Mouse (Mus musculus) yolk sac, embryonic 10.5 days (tissue): ENCODE data around the gene Filip1.
A peak's percentile ranks its signal among the peaks of the same experiment; 100 is the strongest.

Experiments
- DNase-seq: peaks from one replicate; pipeline ENCODE4 v3.0.0-alpha.2; 2017; ENCODE audit warnings: low spot score

Filip1 gene

GRCm38 (mm10) chr9:79979274-79979673 lies 33.4 kb downstream of the Filip1 start:
- DNase-seq: no peak

DNA sequence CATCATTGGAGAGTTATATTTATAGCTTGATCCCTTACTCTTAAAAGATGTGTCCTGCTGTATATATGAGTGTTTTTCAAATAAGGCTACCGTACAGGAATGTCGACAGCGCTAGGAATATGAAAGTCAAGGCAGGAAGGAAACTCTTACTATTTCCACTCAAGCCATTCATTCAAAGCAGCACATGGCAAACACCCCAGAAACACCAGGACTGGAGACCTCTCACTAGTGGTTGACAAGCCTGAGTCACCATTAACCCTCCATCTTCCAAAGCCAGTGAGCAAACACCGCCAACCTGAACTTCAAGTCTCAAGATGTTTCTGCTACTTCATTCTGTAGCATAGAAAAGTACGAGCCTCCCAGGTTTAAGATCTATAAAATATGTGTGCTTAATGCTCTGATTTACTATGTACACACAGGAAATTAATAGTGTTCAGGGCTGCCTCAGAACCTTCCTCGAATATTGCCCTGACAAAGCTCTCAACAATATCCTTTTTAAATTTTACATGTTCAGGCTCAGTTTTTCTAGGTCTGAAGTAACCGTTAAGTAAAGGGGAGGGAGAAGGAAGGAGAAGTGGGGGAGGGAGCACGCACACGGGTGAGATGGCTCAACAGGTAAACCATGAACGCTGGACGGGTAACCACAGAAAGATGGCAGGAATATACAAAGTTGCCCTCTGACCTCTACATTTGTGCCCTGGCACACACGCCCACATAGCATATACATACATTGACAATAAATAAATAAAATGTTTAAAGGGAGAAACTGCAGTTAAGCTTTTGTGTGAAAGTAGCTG lies 34.2 kb downstream of the Filip1 start:
- DNase-seq: no peak

DNA sequence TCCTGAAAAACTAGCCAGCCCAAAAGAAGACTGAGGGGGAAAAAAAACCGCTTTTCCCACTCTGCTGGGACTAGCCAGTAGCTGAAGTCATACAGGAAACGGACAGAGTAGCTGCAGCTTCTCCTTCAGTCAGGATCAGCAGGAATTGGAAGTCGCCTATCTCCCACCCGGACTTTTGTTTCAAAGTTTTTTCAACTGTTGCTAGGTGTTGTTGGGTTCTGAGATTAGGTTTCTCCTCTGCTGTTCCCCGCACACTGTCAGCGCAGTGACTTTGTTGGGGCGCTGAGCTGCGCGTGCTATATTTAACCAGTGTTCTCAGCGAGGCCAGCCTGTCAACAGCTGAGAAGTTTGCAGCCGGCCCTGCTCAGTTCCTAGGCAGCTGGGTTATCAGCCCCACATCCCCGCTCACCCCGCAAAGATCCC lies 35.1 kb downstream of the Filip1 start:
- peak; percentile 44 for DNase-seq

DNA sequence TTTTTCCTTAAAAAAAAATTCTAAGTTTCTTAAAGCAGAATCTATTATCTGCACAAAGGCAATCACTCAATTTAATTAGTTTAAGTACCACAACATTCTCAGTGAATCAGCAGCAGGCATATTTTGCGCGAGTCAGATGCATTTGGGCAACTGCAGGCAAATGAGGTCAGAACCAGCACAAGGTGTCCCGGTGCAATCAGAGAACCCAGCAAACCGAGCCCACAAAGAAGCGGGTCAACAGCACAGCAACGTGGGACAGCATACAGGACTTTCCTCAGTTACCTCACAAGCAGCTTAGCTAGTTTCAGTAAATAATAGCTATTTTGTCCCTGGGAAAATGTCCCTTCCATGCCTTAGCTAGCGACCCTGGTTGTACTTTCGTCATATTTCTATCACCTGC lies 35.9 kb downstream of the Filip1 start:
- DNase-seq: no peak

GRCm38 (mm10) chr9:79975121-79975520 lies 37.5 kb downstream of the Filip1 start:
- no peak for DNase-seq

- DNase-seq: no peak
These were observed 39.1 kb downstream of the Filip1 start for GRCm38 (mm10) chr9:79973582-79973981.

DNA sequence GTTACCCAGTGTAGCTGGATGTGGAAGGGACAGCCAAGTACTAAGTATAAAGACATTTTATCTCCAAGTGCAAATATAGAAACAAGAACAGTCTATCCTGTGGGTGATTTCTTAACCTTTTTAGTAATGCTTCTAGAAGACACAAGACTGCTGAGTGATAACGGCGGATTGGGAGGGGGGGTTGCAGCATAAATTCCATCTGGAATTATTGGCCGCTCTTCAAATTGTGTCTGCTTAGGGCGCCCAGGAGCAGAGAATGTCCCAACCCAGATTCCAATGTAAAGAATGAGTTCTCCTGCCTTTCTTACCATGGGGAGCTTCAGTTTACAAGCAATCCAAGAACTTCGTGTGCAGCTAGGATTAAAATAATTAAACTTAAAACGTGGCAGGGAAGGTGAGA lies 39.9 kb downstream of the Filip1 start:
- DNase-seq: no peak

- no peak for DNase-seq
These were observed 41.0 kb downstream of the Filip1 start for GRCm38 (mm10) chr9:79971619-79972018.

- no peak for DNase-seq
These were observed 42.0 kb downstream of the Filip1 start for GRCm38 (mm10) chr9:79970659-79971118.

GRCm38 (mm10) chr9:79969544-79969943 lies 43.1 kb downstream of the Filip1 start:
- DNase-seq: no peak

- no peak for DNase-seq
These were observed 45.8 kb downstream of the Filip1 start for GRCm38 (mm10) chr9:79966711-79967487.

DNA sequence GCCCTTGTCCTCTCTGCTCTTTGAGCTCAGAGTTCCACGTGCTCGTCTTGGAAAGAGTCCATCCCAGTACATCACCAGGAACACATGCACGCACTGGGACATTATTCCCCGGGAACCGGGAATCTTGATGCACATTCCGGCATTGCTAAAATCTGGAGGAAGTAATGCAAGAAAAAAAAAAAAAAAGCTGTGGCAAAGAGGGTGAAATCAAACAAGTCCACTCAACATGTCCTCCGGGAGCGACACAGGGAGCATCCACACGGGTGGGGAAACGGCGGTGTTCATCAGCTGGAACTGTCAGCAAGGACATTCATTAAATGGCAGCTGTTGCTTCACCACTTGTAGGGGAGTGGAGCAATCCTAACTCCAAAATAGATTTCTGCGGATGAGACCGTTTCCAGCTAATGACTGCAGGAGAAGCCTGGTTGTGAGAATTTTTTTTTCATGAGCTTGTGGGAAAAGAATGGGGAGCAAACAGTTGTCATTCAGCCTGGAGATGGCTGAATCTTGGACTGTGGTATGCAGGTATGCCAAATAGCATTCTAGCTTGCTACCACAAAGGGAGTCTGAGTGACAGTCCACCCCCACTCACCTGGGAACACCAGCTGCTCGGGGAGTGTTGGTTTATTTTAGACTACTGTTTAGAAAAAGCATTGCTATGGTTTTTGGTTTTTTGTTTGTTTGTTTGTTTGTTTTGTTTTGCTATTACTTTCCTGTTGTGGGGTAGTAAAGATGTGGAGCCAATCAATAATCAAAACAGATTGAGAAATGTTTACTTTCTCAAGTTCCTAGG lies 46.9 kb downstream of the Filip1 start:
- no peak for DNase-seq

GRCm38 (mm10) chr9:79965003-79965402 lies 47.6 kb downstream of the Filip1 start:
- DNase-seq: no peak

GRCm38 (mm10) chr9:79961630-79962285 lies 50.9 kb downstream of the Filip1 start:
- no peak for DNase-seq

DNA sequence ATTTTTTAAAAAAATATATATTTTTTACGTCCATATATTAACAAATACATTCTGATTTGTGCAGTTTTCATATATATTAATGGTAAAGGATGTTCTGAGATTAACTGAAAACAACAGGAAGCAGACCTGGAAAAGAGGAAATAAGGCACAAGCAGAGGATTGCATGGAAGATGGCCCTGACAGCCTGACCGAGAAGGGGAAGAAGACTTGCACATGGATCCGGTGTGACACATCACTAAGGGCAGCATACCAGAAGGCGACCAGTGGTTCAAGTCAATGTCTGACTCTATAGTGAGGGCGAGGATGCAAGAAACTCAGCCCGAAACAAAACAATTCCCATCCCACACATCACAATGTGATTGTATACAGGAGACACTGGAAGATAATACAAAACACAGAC lies 52.2 kb downstream of the Filip1 start:
- DNase-seq: no peak

GRCm38 (mm10) chr9:79958395-79958794 lies 54.3 kb downstream of the Filip1 start:
- no peak for DNase-seq

DNA sequence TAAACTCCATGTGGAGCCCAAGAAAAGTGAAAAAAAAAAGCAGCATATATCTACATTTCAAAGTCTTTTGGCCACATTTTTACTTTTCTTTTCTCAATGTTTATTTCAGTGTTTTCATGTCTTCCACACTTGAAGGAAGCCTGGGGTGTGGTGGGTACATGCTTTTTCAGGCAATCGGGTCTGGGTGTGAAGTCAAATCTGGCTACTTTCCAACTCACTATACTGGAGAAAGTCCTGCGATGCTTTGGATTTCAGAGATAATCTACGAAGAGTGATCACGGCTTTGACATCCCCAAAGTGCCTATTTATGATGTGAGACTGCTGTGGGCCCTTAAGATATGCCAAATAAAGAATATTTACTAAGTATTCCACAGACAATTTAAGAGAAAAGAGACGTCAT lies 57.7 kb downstream of the Filip1 start:
- DNase-seq: no peak

- DNase-seq: no peak
These were observed 60.7 kb downstream of the Filip1 start for GRCm38 (mm10) chr9:79951984-79952383.

DNA sequence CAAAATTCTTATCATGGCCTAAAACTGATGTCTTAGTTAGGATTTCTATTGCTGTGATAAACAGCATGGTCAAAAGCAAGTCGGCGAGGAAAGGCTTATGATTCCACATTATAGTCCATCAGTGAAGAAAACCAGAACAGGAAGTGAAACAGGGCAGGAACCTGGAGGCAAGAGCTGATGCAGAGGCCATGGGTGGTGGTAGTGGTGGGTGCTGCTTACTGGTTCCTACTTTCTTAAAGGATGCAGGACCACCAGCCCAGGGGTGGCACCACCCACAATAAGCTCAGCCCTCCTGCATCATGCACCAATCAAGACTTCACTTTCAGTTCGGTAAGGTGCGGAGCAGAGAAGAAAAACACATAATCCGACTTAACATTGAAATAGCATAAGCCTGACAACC lies 61.3 kb downstream of the Filip1 start:
- no peak for DNase-seq

DNA sequence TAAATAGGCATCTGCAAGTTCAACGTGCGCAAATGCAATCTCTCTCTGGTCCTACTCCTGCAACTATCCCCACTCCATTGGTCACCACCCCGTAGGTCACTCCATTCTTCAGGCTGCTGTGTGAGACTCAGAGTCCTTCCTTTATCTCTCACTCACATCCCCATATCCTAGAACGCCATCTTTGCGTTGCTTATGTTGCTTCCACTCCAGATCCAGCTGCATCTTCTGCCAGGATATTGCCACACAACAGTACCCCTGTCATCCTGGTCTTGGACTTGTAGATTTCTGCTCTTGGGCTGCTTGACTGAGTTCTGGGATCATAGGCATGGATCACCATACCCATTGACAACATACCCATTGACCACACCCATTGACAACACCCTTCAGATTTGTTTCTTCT lies 62.0 kb downstream of the Filip1 start:
- no peak for DNase-seq

DNA sequence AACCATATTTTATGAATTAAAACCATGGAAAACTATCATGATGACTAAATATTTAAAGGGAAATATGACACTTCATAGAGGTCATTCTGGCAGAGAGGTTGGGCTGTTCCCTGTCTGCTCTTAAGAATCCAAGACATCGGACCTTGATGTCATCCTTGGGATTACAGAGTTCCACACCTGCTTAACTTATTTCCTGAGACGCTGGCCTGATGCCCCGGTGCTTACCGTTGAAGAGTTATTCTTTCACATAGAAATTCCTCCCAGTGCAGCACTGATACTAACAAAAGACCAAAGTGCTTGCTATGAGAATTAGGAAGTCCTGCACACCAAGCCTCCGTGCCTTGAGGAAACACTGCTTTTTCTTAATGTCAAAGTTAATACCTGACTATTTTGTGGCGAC lies 62.6 kb downstream of the Filip1 start:
- no peak for DNase-seq

DNA sequence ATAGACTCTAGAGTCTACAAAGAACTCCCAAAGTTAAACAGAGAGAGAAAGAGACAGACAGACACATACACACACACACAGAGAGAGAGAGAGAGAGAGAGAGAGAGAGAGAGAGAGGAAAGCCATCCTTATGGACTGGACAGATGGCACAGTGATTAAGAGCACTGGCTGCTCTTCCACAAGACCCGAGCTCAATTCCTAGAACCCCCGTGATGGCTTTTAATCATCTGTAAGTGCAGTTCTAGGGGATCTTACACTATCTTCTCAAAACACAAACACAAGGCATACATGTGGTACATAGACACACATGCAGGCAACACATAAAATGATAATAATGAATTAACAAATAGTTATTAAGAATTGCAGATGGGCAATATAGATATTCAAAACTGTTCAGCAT lies 64.3 kb downstream of the Filip1 start:
- no peak for DNase-seq
